Mouse (Mus musculus): Measurements from ENCODE around the gene Olfr452. TPM values are rescaled to one million over a fixed set of nuclear protein-coding genes. Genes with fewer than 3 reads are reported as not detected.

Olfr452 gene
- polyA plus RNA-seq, 1 experiment from 2014 or later = not detected

DNA sequence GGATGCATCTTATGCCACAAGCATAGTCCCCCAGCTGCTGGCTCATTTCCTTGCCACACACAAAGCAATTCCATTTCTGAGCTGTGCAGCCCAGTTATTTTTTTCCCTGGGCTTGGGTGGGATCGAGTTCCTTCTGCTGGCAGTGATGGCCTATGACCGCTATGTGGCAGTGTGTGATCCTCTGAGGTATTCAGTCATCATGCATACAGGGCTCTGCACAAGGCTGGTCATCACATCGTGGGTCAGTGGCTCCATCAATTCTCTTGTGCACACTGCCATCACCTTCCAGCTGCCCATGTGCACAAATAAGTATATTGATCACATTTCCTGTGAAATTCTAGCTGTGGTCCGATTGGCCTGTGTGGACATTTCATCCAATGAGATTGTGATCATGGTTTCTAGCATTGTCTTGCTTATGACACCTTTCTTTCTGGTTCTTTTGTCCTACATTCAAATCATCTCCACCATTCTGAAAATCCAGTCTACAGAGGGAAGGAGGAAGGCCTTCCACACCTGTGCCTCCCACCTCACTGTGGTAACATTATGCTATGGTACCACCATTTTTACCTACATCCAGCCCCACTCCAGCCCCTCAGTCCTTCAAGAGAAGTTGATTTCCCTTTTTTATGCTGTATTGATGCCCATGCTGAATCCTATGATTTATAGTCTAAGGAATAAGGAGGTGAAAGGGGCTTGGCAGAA, 5.5 kb downstream of the Olfr452 start:
- no peak for ATAC-seq
- Histone ChIP-seq H3K4me1 (ENCODE audit: insufficient read depth, low read depth, low read length) (no peaks in the 10 kb centered on the region), H3K4me2 (replicated peaks; ENCODE audit: low read depth, low read length) (no peak overlapping the region), H3K27ac (ENCODE audit: low read length) (no peak overlapping the region), H3K4me3 (ENCODE audit: low read depth, low read length) (no peak overlapping the region), H3K27me3 (replicated peaks; ENCODE audit: insufficient read depth, low read length) (no peaks in the 10 kb centered on the region), H3K9me3 (ENCODE audit: low read length) (no peaks in the 10 kb centered on the region), H3K9ac (replicated peaks; ENCODE audit: low read depth) (no peak overlapping the region), H3K36me3 (ENCODE audit: insufficient read depth, low read length) (no peaks in the 10 kb centered on the region)
- TF ChIP-seq EP300 (IDR thresholded peaks at IDR 0.05) = no peak
- TF ChIP-seq CTCF (IDR thresholded peaks at IDR 0.05) = 0 out of 2 replicates have a peak, but pooled peaks have one; percentile 2
- no peak for DNase-seq (ENCODE audit: low spot score)
- WGBS = 40% methylated on average over 4 of the region's 4 CpGs

GRCm38 (mm10) chr6:42790949-42791556, 6.2 kb downstream of the Olfr452 start:
- ATAC-seq = no peak
- H3K9ac ChIP-seq (replicated peaks; ENCODE audit: low read depth) = no peak overlapping the region
- no peaks in the 10 kb centered on the region for H3K27me3 ChIP-seq (replicated peaks; ENCODE audit: insufficient read depth, low read length)
- H3K4me2 ChIP-seq (replicated peaks; ENCODE audit: low read depth, low read length) = no peak overlapping the region
- H3K27ac ChIP-seq (ENCODE audit: low read length) = no peak overlapping the region
- H3K36me3 ChIP-seq (ENCODE audit: insufficient read depth, low read length) = no peaks in the 10 kb centered on the region
- no peaks in the 10 kb centered on the region for H3K9me3 ChIP-seq (ENCODE audit: low read length)
- H3K4me3 ChIP-seq (ENCODE audit: low read depth, low read length) = no peak overlapping the region
- WGBS = 67% methylated on average over 9 of the region's 9 CpGs
- DNase-seq (ENCODE audit: low spot score) = no peak
- no peak for TF ChIP-seq CTCF (IDR thresholded peaks at IDR 0.05)
- TF ChIP-seq EP300 (IDR thresholded peaks at IDR 0.05) = no peak
- no peaks in the 10 kb centered on the region for H3K4me1 ChIP-seq (ENCODE audit: insufficient read depth, low read depth, low read length)

- no peak overlapping the region for H3K9ac ChIP-seq (replicated peaks; ENCODE audit: low read depth)
Observed at GRCm38 (mm10) chr6:42794982-42795381, 10.1 kb downstream of the Olfr452 start.

DNA sequence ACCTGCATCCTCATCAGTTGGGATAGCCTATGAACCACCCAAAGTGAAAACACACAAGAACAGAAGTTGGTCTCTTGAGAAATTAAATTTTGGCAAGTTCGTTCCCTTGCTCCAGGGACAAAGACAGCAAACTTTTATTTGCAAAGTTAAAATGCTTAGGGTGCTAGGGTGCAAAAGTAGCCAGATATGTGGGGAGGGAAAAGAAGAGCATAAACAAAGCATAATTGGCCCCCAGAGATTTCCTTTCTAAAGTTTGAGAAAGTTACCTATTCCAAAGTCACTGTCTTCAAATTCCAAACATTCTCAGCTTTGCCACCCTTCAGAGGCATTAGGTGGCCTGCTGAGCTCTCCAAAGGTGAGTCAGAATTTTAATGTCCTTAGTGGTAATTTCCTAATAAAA, 26.7 kb downstream of the Olfr452 start, which contains the start of gene Olfr450:
Olfr450 (plus strand) TSS at position 301 of the 400 bp plus-strand sequence.
- no peaks in the 10 kb centered on the region for H3K4me1 ChIP-seq (ENCODE audit: insufficient read depth, low read depth, low read length)
- no peaks in the 10 kb centered on the region for H3K27me3 ChIP-seq (replicated peaks; ENCODE audit: insufficient read depth, low read length)
- WGBS = 92% methylated on average over 1 of the region's 1 CpGs
- H3K27ac ChIP-seq (ENCODE audit: low read length) = no peak within 1 kb of the TSS
- no peak within 1 kb of the TSS for H3K9ac ChIP-seq (replicated peaks; ENCODE audit: low read depth)
- no peak for ATAC-seq
- no peak within 1 kb of the TSS for H3K4me3 ChIP-seq (ENCODE audit: low read depth, low read length)
- no peak for TF ChIP-seq CTCF (IDR thresholded peaks at IDR 0.05)
- TF ChIP-seq EP300 (IDR thresholded peaks at IDR 0.05) = no peak
- no peak for DNase-seq (ENCODE audit: low spot score)
- H3K4me2 ChIP-seq (replicated peaks; ENCODE audit: low read depth, low read length) = no peak within 1 kb of the TSS
- no peaks in the 10 kb centered on the region for H3K9me3 ChIP-seq (ENCODE audit: low read length)
- no peaks in the 10 kb centered on the region for H3K36me3 ChIP-seq (ENCODE audit: insufficient read depth, low read length)

More at GRCm38 (mm10) chr6:42794982-42795381, 10.1 kb downstream of the Olfr452 start:
- H3K4me2 ChIP-seq (replicated peaks; ENCODE audit: low read depth, low read length) = no peak overlapping the region
- DNase-seq (ENCODE audit: low spot score) = no peak
- H3K27ac ChIP-seq (ENCODE audit: low read length) = no peak overlapping the region
- 74% methylated on average over 3 of the region's 3 CpGs for WGBS
- H3K4me3 ChIP-seq (ENCODE audit: low read depth, low read length) = no peak overlapping the region
- no peaks in the 10 kb centered on the region for H3K9me3 ChIP-seq (ENCODE audit: low read length)
- ATAC-seq = no peak
- H3K36me3 ChIP-seq (ENCODE audit: insufficient read depth, low read length) = no peaks in the 10 kb centered on the region
- no peaks in the 10 kb centered on the region for H3K27me3 ChIP-seq (replicated peaks; ENCODE audit: insufficient read depth, low read length)
- no peak for TF ChIP-seq EP300 (IDR thresholded peaks at IDR 0.05)
- no peak for TF ChIP-seq CTCF (IDR thresholded peaks at IDR 0.05)
- no peaks in the 10 kb centered on the region for H3K4me1 ChIP-seq (ENCODE audit: insufficient read depth, low read depth, low read length)

GRCm38 (mm10) chr6:42834084-42834483, 49.2 kb downstream of the Olfr452 start, which contains the start of gene Olfr449:
TSS of gene Olfr449 (plus strand) at chr6:42834384.
- DNase-seq (ENCODE audit: low spot score) = no peak
- no peak for TF ChIP-seq CTCF (IDR thresholded peaks at IDR 0.05)
- TF ChIP-seq EP300 (IDR thresholded peaks at IDR 0.05) = no peak
- Histone ChIP-seq H3K27me3 (replicated peaks; ENCODE audit: insufficient read depth, low read length) (no peaks in the 10 kb centered on the region), H3K9ac (replicated peaks; ENCODE audit: low read depth) (no peak within 1 kb of the TSS), H3K4me2 (replicated peaks; ENCODE audit: low read depth, low read length) (no peak within 1 kb of the TSS), H3K9me3 (ENCODE audit: low read length) (no peaks in the 10 kb centered on the region), H3K4me3 (ENCODE audit: low read depth, low read length) (no peak within 1 kb of the TSS), H3K27ac (ENCODE audit: low read length) (no peak within 1 kb of the TSS), H3K36me3 (ENCODE audit: insufficient read depth, low read length) (no peaks in the 10 kb centered on the region), H3K4me1 (ENCODE audit: insufficient read depth, low read depth, low read length) (no peaks in the 10 kb centered on the region)
- no peak for ATAC-seq

Other genes with a start within 250 kb of the Olfr452 start
- gene Olfr455, start 237.5 kb upstream of the Olfr452 start, polyA plus RNA-seq (2015; fragmentation: Nextera tagmentation; extraction: Ambion mirVana) = 0.04 and 0.13 TPM in 2 replicates
- 0.05 TPM in 1 of 2 replicates, not detected in the other for gene Tcaf3, start 187.4 kb upstream of the Olfr452 start, polyA plus RNA-seq (2015; fragmentation: Nextera tagmentation; extraction: Ambion mirVana)
- 2.7 TPM in 2 replicates for gene Tcaf2, start 139.8 kb upstream of the Olfr452 start, polyA plus RNA-seq (2015; fragmentation: Nextera tagmentation; extraction: Ambion mirVana)
- gene Tcaf1, start 75.0 kb upstream of the Olfr452 start, polyA plus RNA-seq (2015; fragmentation: Nextera tagmentation; extraction: Ambion mirVana) = 36.9 and 41.2 TPM in 2 replicates
- gene Olfr453, start 45.7 kb upstream of the Olfr452 start, polyA plus RNA-seq (2015; fragmentation: Nextera tagmentation; extraction: Ambion mirVana) = not detected in 2 replicates
- not detected in 2 replicates for gene Olfr38, start 28.7 kb upstream of the Olfr452 start, polyA plus RNA-seq (2015; fragmentation: Nextera tagmentation; extraction: Ambion mirVana)
- not detected in 2 replicates for gene Olfr450, start 26.8 kb downstream of the Olfr452 start, polyA plus RNA-seq (2015; fragmentation: Nextera tagmentation; extraction: Ambion mirVana)
- not detected in 2 replicates for gene Olfr449, start 49.3 kb downstream of the Olfr452 start, polyA plus RNA-seq (2015; fragmentation: Nextera tagmentation; extraction: Ambion mirVana)
- not detected in 2 replicates for gene Olfr448, start 105.3 kb downstream of the Olfr452 start, polyA plus RNA-seq (2015; fragmentation: Nextera tagmentation; extraction: Ambion mirVana)
- not detected in 2 replicates for gene Olfr447, start 123.8 kb downstream of the Olfr452 start, polyA plus RNA-seq (2015; fragmentation: Nextera tagmentation; extraction: Ambion mirVana)
- gene Olfr446, start 136.3 kb downstream of the Olfr452 start, polyA plus RNA-seq (2015; fragmentation: Nextera tagmentation; extraction: Ambion mirVana) = not detected in 2 replicates
- not detected in 2 replicates for gene Olfr444, start 164.0 kb downstream of the Olfr452 start, polyA plus RNA-seq (2015; fragmentation: Nextera tagmentation; extraction: Ambion mirVana)

Data from lung, postnatal 0 days (tissue).